Mouse (Mus musculus) layer of hippocampus, postnatal 25 days (tissue): ENCODE data around the gene Mrgprf. TPM values are rescaled to one million over a fixed set of nuclear protein-coding genes. Genes with fewer than 3 reads are reported as not detected.

Experiments used
- DNase-seq, 2 experiments: peaks; one replicate each; pipeline ENCODE4 v3.0.0; 2022; ENCODE audit warnings: mixed read lengths in 2 of 2, low spot score in 1 of 2; ENCODE audit errors: extremely low spot score in 1 of 2
- total RNA-seq, 2 experiments: library from RNA; stranded (reverse); gene quantifications; 2 replicates each; pipeline ENCODE4 v1.2.3; 2021

Mrgprf gene
- total RNA-seq, 2 experiments from 2014 or later = 0.87 to 1.1 TPM

GRCm38 (mm10) chr7:145299562-145300320, 887 bp upstream of the Mrgprf start:
- no peak for DNase-seq

GRCm38 (mm10) chr7:145301008-145301340, 346 bp downstream of the Mrgprf start:
- no peak for DNase-seq

DNA sequence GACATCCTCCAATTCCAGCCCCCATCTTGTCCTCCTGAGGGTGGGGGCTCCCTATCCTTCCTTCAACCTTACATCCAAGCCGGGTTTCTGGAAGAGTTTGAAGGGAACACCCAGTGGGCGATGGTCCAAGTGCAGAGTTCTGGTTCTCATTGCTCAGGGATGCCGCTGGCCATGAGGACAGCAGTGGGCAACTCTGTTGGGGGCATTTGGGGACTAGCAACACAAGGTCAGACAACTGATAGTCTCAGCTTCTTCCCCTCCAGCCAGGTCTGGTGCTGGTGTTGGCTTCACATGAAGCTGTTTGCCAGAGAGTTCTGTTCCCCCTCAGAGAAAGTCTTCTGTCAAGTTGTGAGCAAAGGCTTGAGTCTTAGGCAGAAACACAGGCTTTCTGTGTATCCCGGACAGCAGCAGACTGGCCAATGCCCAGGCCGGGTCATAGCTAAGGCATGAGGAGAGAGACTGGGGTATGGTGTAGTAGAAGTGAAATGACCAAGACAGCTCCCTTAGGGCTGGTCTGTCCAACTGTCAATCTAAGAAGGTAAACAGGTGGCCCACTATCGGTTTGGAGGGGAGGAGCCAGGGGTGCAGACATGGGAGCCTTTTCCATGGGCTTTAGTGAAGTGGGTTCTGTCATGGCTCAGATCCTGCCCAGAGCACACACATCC, 845 bp downstream of the Mrgprf start:
- DNase-seq = no peak

GRCm38 (mm10) chr7:145302488-145303285, 2.1 kb downstream of the Mrgprf start:
- no peak for DNase-seq

DNA sequence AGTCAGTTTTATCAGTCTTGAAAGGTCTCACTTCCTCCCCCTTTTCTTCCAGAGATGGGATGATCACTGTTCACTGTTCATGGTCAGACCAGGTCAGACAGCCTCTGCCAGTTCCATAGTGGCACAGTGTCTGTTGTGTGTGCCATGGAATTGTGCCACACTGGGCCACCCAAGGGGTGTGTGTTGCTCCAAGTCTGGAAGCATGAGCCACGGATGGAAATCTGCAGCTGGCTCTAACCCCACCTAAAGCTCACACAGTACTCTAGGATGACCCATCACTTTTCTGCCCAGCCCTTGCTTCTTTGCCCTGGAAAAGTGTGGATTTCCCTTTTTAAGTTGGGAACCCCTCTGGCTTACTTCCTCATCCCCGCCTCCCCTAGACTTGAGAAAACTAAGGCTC, 3.5 kb downstream of the Mrgprf start:
- DNase-seq = no peak

DNA sequence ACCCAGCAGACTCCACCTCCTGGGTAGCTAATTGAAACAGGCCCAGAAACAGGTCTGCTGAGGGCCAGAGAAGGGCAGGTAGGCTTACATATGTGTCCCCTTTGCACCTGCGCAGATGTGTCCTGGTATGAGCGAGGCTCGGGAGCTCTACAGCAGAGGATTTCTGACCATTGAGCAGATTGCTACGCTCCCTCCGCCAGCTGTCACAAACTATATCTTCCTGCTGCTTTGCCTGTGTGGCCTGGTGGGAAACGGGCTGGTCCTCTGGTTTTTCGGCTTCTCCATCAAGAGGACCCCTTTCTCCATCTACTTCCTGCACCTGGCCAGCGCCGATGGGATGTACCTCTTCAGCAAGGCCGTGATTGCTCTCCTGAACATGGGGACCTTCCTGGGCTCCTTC, 7.0 kb downstream of the Mrgprf start:
- no peak for DNase-seq

DNA sequence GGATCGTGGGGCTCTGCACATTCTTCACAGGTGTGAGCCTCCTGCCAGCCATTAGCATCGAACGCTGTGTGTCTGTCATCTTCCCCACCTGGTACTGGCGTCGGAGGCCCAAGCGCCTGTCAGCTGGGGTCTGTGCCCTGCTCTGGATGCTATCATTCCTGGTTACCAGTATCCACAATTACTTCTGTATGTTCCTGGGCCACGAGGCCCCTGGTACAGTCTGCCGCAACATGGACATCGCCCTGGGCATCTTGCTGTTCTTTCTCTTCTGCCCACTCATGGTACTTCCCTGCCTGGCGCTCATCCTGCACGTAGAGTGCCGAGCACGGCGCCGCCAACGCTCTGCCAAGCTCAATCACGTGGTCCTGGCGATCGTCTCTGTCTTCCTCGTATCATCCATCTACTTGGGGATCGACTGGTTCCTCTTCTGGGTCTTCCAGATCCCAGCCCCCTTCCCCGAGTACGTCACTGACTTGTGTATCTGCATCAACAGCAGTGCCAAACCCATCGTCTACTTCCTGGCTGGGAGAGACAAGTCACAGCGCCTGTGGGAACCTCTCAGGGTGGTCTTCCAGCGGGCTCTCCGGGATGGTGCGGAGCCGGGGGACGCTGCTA, 7.5 kb downstream of the Mrgprf start:
- peak in 1 of 2 experiments; percentile 13 for DNase-seq

DNA sequence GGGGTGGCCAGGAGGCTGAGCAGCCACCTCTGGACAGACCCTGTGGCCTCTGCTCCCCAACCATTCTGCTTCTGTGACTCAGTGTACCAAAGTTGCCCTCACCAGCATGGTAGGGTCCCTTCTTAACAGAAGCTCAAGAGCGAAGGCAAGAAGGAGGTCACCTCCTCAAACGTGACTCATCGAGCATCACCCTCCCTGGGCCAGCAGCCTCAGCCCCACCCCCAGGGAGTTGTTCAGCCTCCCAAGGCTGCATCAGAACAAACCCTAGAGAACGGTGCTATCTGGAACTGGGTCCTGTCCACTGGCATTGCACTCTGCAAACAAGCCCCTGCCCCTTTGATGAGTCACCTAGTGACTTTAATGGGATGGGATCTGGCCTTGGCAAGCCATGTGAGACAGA, 8.2 kb downstream of the Mrgprf start:
- DNase-seq = no peak

DNA sequence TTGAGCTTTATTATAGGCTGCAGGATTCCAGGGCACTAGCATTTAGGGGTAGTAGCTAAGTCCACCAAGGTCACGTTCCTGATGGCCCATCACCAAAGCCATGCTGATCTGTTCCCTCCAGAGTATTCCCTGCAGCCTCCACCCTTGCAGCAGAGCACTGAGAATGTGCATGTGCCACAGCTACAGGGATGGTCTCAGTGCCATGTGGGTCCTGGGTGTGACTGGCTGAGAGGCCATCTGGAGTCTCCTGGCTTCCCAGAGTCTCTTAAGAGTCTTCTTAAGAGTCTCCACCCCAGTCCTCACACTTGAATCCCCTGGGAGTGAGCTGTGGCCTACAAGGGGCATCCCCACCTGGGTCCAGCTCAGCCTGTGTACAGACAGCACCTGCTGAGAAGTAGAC, 9.2 kb downstream of the Mrgprf start:
- no peak for DNase-seq

DNA sequence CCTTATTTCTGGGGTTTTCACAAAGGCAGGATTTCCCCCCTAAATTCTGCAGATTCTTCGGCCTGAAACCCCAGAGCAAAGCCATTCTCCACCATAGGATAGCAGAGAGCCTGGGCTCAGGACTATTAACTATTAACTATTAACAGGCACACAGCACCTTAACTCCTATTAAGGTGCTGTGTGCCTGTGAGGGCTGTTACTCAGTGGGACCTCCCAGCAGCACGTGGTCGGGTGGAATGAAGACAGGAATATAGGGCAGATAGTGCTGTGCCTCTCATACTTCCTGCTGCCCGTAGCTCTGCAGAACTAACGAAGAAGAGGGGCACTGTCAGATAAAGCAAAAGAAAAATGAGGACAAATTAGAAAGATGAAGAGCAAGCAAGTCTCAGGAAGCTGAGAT, 9.9 kb downstream of the Mrgprf start:
- no peak for DNase-seq

GRCm38 (mm10) chr7:145312137-145312536, 11.5 kb downstream of the Mrgprf start:
- DNase-seq = no peak

DNA sequence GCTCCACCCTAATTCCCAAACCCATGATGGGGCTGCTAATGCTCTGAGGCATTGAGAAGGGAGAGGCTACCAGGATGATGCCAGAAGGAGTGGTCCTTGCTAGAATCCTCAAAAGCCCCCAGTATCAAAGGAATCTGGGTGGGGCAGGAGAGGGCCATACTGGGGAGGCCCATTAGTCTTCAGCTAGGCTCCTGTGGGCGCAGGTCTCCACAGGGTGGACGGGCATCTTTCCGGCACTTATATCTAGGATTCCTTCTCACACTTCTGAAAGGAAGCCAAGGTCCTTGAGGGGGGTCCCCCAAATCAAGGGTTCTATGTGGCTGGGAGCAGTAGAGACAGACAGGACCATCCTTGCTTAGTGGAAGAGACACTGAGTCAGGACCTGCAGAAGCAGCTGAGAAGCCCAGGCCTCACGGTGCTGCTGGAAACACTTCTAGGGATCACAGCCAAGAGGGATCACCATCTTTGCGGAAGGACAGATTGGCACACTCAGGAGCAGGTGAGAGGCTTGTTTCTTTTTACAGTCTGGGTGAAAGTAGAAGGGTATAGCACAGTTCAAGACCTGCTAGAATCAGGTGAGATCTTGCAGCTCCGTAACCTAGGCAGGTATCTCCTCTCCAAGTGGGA, 14.3 kb downstream of the Mrgprf start, which contains the start of gene Mrgprd:
TSS of gene Mrgprd (plus strand) at position 51 of the 627 bp plus-strand sequence.
- no peak for DNase-seq

DNA sequence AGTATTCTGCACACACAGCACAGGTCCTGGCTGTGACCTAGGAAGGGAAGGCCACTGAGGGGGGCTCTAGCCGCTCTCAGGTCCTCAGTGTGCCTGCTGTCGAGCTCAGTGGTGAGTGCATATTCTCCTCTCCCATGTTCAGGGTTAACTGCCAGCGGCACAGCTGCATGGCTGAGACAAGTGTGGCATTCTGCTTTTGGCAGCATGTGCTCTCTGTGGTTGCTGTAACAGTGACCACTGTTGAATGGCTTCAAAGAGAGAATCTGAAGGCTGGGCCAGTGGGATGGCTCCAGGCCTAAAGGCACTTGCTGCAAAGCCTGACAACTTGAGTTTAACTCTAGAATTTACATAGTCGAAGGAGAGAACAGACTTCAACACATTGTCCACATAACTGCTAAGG, 16.9 kb downstream of the Mrgprf start:
- no peak for DNase-seq

DNA sequence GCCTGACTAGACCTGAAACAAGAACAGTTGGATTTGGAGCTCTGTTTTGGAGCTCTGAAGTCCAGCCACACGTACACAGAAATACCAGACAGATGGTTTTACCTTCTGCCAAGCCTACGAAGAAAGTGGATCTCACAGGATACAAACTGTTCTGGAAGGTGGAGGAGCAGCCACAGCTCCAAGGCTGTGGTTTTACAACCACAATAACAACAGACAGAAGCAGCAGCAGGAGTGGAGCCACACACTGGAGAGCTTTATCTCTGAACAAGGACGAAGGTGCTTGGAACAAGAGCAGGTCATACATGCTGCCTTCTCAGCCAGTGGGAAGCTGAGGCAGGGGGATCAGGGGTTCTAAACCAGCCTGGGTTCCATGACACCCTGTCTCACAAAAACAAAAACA, 18.9 kb downstream of the Mrgprf start:
- DNase-seq = no peak

DNA sequence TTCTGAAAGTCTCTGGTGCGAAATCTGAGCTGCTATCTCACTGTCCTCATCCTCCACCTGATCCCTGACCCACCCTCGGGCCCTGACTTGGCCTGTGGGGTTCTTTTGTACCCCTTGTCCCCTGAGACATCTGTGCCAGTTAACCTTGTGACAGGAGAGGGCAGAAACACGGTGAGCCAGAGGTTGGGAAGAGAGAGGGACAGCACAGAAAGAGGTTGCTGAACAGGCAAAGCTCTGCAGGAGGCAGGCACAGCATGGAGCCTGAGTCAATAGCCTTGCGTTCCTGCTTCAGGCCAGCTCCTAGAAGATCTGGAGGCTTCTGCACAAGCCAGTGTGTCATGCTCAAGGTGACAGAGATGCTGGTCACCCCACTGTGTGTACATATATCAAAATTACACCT, 23.0 kb downstream of the Mrgprf start:
- no peak for DNase-seq

GRCm38 (mm10) chr7:145325697-145326096, 25.1 kb downstream of the Mrgprf start:
- DNase-seq = no peak

DNA sequence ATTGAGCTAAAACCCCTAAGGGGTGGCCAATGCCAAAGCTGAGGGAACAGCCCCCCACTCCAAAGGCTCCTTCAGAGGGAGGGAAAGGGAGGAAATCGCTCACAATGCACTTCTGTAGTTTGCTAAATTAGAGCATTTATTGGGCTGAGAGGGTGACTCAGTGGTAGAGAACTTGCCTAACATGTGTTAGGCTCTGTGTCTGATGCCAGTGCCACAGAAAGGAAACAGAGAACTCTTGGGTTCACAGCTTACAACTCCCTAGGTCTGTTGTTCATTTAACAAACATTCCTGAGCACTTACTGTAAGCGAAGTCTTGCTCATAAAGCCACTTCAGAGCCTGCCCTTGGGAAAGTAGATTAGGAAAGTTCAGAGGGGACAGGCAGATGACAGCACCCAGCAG, 29.4 kb downstream of the Mrgprf start:
- DNase-seq = no peak

GRCm38 (mm10) chr7:145330641-145331040, 30.0 kb downstream of the Mrgprf start:
- no peak for DNase-seq

DNA sequence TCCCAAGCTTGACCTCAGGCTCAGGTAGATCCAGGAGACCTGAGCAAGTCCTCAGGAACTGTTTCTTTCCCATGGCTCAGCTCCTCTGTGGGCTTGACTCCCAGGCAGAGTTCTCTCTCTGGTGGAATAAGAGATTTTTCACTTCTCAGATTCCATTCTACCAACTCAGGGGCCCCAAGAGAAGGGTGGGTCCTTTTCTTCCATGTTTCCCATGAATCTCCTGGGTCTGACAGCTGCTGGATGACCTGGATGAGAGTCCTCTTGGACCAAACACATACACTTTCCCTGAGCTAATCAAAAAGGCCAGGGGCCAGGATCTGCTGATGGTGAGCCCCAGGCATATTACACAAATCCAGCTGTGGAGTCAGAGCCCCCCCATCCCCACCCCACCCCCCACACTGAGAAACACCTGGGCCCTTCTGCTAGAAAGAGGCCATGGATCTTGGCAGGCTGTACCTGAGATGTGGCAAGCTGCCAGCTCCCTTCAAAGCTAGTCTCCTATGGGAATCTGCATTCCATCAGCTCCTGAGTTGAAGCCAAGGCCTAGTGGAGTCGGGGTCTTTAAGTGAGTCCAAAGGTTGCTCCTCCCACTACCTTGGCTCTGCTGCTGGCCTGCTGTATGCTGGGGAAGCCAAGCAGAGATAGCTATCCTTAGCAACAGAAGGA, 31.9 kb downstream of the Mrgprf start:
- no peak for DNase-seq

DNA sequence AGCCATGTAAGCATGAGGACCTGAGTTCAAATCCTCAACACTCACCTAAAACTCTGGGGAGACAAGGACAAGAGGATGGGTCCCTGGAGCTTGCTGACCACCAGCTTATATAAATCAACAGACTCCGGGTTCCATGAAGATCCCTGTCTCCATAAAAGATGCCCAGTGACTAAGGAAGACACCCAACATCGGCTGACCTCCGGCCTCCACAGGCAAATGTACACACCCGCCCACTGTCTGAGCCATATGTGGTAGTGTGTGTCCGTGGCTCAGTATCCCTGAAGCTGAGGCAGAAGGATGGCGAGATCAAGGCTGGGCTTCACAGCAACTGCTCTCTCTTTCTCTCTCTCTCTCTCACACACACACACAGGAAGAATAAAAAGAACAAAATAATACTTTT, 33.3 kb downstream of the Mrgprf start:
- DNase-seq = no peak
